Mouse (Mus musculus) olfactory bulb, adult 2 months (tissue): ENCODE measurements around the gene Lsm14b. TPM values are rescaled to one million over a fixed set of nuclear protein-coding genes. Genes with fewer than 3 reads are reported as not detected.
A peak's percentile ranks its signal among the peaks of the same experiment; 100 is the strongest.

ENCODE experiments used
- H3K27ac ChIP-seq: fragments of 200-500 bp; 2 replicates; pipeline ENCODE4 v1.5.1; 2012; ENCODE audit warnings: low read depth, low read length; ENCODE audit not compliant: insufficient read depth
- H3K4me1 ChIP-seq: fragments of 200-500 bp; 2 replicates; pipeline ENCODE4 v1.6.1; 2012; ENCODE audit warnings: low read length; ENCODE audit not compliant: control insufficient read depth, insufficient read depth
- H3K4me3 ChIP-seq: fragments of 200-500 bp; 2 replicates; pipeline ENCODE4 v1.5.1; 2012; ENCODE audit warnings: mild to moderate bottlenecking, low read depth, low read length, moderate library complexity; ENCODE audit not compliant: insufficient read depth
- CTCF ChIP-seq: fragments of 200-500 bp; IDR thresholded peaks from 2 replicates; pipeline ENCODE4 v1.5.1; 2012; ENCODE audit warnings: low read depth, mild to moderate bottlenecking, low read length, moderate library complexity; ENCODE audit not compliant: insufficient read depth
- POLR2A ChIP-seq: fragments of 200-500 bp; IDR thresholded peaks from 2 replicates; pipeline ENCODE4 v1.6.1; 2012; ENCODE audit warnings: mild to moderate bottlenecking, low read depth, low read length, moderate library complexity; ENCODE audit not compliant: insufficient read depth
- WGBS: fragments of 180-500 bp; shearing (Covaris S2); methylation state at CpG from one replicate; pipeline ENCODE4 v1.1.7; 2018; 5-methylcytosine and 5-hydroxymethylcytosine counted together
- polyA plus RNA-seq: library from polyadenylated mRNA; stranded (reverse); fragments of >200 nt; gene quantifications from 2 replicates; pipeline ENCODE4 v1.2.4, GENCODE M21; 2012; ENCODE audit warnings: low replicate concordance; ENCODE audit not compliant: missing spikeins, insufficient read depth, insufficient read length

Lsm14b gene
- polyA plus RNA-seq, 1 experiment = 121 TPM

DNA sequence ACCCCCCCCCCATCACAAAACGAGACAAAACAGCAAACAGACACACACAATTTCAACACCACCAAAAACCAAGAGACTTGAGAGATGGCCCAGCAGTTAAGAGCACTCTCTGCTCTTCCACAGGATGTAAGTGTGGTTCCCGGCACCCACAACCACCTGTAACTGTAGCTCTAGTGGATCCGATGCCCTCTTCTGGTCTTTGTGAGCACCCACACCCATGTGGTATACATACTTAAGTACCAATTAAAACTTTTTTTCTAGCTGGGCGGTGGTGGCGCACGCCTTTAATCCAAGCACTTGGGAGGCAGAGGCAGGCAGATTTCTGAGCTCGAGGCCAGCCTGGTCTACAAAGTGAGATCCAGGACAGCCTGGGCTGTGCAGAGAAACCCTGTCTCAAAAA, 14.1 kb upstream of the Lsm14b start:
- Histone ChIP-seq H3K4me1 (no peaks in the 10 kb centered on the region), H3K27ac (no peak overlapping the region), H3K4me3 (no peak overlapping the region)
- no peak for TF ChIP-seq CTCF
- 94% methylated on average over 7 of the region's 7 CpGs for WGBS

DNA sequence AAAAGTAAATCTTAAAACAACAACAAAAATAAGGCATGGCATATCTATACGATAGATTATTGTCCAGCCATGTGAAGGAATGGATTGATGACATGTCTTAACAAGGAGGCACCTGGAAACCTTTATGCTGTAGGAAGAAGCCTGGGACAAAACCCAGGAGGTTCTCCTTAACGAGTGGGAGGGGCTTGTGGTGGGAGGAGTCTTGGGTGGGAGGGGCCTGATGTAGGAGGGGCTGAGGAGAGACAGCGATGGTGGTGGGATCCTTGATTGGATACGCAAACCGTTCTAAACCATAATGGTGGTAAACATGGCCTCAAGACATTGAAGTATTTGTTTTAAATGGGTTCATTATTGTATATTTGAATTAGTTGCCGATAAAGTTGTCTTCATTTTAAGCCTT, 13.4 kb upstream of the Lsm14b start:
- 84% methylated on average over 6 of the region's 6 CpGs for WGBS
- TF ChIP-seq POLR2A (no peak), CTCF (no peak)
- no peak overlapping the region for H3K27ac ChIP-seq
- H3K4me3 ChIP-seq = no peak overlapping the region
- H3K4me1 ChIP-seq = no peaks in the 10 kb centered on the region

DNA sequence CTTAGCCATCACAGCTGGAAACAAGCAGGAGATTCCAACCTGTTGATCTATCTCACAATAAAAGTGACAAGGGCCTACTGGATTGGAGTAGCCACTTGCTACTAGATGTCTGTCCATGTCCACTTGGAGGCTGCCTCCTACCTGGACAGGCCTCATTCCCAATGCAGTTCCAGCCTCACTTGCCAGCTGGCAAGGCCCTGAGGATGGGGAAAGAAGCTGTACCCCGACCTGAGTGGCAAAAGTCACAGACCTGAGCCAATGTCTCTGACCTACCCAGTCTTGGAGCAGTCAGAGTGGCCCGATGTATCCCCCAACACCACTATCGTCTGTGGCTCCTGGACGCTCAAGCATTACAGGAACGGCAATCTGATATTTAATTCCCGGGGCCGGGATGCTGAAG, 11.1 kb upstream of the Lsm14b start:
- no peak overlapping the region for H3K27ac ChIP-seq
- TF ChIP-seq CTCF (no peak), POLR2A (no peak)
- no peak overlapping the region for H3K4me3 ChIP-seq
- H3K4me1 ChIP-seq = no peaks in the 10 kb centered on the region
- WGBS = 94% methylated on average over 7 of the region's 7 CpGs

DNA sequence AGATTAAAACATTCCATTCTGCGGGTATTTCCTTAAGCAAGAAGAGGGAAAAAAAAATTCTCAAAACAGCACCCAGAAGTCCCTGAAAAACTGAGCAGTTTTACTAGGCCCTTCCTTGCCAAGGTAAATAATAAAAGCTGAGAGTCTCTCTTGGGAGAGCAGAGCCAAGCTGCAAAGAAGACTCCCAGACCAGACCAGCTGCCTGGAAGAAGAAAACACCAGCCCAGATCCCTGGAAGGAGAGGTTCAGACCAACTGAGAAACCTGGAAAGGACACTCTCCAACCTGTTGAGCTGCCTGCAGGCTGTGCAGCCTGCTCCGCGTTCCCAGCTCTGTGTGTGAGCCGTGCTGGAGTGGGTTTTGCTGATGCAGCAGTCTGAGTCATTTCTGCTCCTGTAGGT, 7.2 kb upstream of the Lsm14b start:
- WGBS = 67% methylated on average over 4 of the region's 4 CpGs
- no peaks in the 10 kb centered on the region for H3K4me1 ChIP-seq
- H3K4me3 ChIP-seq = no peak overlapping the region
- H3K27ac ChIP-seq = no peak overlapping the region
- TF ChIP-seq POLR2A = no peak
- no peak for TF ChIP-seq CTCF

DNA sequence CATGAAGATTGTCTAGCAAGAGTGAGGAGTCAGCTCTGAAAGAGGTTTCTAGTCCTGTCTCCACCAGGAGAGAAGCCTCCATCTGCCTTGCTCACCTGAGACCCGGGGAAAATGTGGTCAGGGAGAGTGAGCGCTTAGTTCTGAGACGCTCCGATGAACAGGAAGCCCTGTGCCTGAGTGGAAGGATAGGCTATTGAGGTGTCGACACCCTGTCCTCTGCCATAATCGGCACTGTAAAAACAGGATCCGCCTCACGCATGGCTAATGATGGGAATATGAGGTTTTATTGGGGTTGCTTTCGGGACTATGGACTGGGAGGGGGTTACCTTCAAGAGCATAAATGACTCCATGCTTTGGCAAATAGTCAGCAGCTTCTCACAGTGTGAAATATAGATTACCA, 6.2 kb upstream of the Lsm14b start:
- H3K4me3 ChIP-seq = no peak overlapping the region
- TF ChIP-seq POLR2A (no peak), CTCF (no peak)
- no peaks in the 10 kb centered on the region for H3K4me1 ChIP-seq
- H3K27ac ChIP-seq = no peak overlapping the region
- WGBS = 87% methylated on average over 9 of the region's 9 CpGs

DNA sequence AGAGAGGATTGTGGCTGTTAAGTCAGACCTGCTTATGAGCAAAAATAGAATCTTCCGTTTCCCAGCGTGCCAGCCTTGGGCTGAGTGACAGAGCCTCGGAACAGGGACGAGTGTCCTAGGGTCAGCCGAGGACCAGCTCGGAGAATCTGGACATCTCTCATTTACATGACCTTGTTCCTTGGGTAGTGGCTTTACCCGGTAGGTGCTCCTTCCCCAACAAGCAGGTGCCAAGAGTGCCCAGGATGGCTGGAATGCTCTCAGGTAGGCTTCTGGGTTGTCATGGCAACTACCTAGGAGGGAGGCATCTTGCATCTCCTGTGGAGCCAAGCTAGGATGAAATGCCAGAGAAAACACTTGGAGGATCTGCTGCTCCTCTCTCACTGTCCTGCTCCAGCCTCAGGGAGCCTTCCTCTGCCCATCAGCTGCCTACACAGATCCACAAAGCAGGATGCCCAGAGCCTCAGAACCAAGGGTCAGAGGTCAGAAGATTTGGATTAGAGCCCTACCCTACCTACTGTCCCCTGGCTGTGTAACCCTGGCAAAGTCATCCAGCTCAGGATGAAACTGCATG, 4.6 kb upstream of the Lsm14b start:
- Histone ChIP-seq H3K4me1 (no peaks in the 10 kb centered on the region), H3K27ac (no peak overlapping the region), H3K4me3 (no peak overlapping the region)
- WGBS = 75% methylated on average over 7 of the region's 7 CpGs
- no peak for TF ChIP-seq CTCF
- no peak for TF ChIP-seq POLR2A

DNA sequence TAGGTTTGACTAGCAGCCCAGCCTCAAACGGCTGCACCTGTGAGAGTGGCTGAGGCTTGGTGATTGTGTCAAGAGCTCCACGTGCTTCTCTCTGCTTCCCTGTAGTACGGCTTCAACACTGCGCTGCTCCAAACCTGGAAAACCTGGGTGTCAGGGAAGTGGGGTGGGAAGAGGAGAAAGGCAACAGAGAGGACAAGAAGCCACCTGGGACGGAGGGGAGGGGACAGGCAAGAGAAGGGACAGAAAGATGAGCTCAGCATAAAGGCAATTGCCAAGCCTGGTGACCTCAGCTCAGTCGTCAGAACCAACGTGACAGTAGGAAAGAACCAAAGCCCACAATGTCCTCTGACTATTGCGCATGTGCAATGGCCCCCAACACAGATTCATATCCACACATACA, 3.9 kb upstream of the Lsm14b start:
- TF ChIP-seq POLR2A = no peak
- TF ChIP-seq CTCF = no peak
- WGBS = 83% methylated on average over 8 of the region's 8 CpGs
- Histone ChIP-seq H3K4me1 (peaks cover 4% of the 10 kb centered on the region; the same call in 1 of the 2 replicates), H3K4me3 (no peak overlapping the region), H3K27ac (no peak overlapping the region)

DNA sequence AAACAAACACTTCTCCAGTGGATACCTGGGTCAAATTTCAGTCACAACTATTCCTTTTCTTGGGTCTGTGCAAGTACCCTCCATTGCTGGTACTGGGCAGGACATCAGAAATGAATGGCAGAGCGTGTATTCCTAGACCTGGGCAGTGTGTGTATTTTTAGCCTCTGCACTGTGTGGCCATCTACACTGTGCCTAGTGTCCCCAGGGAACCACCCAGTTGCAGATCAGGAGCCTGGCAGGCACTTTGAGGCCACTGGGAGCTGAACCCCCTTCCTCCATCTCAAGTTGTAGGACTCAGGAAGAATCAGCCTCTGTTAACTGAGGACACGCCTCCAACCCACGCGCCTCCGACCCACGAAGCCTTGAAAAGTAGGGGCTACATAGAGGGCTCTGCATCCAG, 2.0 kb upstream of the Lsm14b start:
- no peak overlapping the region for H3K4me3 ChIP-seq
- 63% methylated on average over 6 of the region's 6 CpGs for WGBS
- peaks cover 14% of the 10 kb centered on the region for H3K4me1 ChIP-seq
- TF ChIP-seq POLR2A = no peak
- no peak for TF ChIP-seq CTCF
- H3K27ac ChIP-seq = no peak overlapping the region

DNA sequence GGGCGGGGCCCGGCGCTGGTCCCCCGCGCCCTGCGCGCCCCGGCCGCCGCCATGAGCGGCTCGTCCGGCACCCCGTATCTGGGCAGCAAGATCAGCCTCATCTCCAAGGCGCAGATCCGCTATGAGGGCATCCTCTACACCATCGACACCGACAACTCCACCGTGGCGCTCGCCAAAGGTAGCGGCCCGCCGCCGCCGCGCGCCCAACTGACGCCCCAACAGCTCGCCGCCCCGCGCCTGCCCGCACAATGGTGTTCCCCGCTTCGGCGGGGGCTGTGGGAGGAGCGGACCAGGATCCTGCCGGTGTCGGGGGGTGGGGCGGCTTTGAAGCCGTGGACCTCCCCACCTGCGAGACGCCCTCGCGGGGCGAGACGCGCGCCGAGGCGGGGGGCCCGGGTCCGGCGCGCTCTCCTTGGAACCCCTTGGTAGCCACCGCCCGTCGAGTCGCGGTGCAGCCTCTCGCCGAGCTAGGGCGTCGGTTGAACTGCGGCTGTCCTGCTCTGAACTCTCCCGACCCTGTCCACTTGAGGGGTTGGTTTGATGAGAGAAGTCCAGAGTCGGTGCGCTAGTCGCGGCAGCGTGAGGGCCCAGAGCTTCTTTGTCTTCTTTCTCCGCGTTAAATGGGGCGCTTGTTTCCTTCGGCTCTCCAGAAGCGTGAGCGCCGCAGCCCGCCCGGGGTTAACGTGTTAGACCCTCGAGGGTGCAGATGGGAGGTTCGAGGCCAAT, 511 bp downstream of the Lsm14b start:
- H3K4me3 ChIP-seq = peak overlapping the region; percentile 71
- under 1% methylated on average over 84 of the region's 84 CpGs for WGBS
- TF ChIP-seq CTCF (no peak), POLR2A (no peak)
- peaks cover 22% of the 10 kb centered on the region for H3K4me1 ChIP-seq
- H3K27ac ChIP-seq = peak overlapping the region; percentile 71
